ENCODE assay signal across 20 mouse cellular contexts in the genomic region with DNA sequence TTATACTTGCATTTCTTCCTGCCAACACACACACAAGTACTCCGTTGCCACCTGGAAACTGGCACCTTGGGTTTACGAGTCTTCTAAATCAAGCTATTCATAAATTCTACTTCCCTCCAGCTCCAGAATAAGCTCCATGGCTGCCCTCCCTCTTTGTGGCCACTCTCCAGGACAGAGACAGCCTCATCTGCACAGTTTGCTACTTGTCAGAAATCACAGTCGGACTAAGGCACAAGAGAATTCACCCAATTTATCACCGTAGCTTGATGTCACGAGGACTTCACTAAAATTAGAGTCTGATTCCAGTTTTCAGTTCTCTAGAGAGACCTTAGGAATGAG. TPM values are rescaled to one million over a fixed set of nuclear protein-coding genes. Genes with fewer than 3 reads are reported as not detected.
A peak's percentile ranks its signal among the peaks of the same experiment; 100 is the strongest.
DNase-seq lines count a peak whose midpoint lies in the region; ATAC-seq and TF ChIP-seq lines count a peak whose summit lies in the region.
"Had no signal": no experiment of that assay in that cellular context is flagged by ENCODE, and none has a peak within 500 bp of the region (broad histone marks: within the 10 kb centered on the region; RNA-seq: fewer than 3 reads in every experiment).

No protein-coding gene starts in this region.

- H3K4me1 ChIP-seq in limb, embryonic 12.5 days (replicated peaks), result peaks cover 23% of the 10 kb centered on the region
- H3K4me1 ChIP-seq in limb, embryonic 10.5 days, result peaks cover 11% of the 10 kb centered on the region
- H3K4me1 ChIP-seq in embryonic facial prominence, embryonic 13.5 days, result peaks cover 14% of the 10 kb centered on the region
- peaks cover 40% of the 10 kb centered on the region for H3K4me1 ChIP-seq in limb, embryonic 13.5 days
- H3K4me1 ChIP-seq: liver, embryonic 15.5 days; midbrain, embryonic 10.5 days had no signal

- ATAC-seq in limb, embryonic 12.5 days (ENCODE audit: insufficient number of reproducible peaks, insufficient read depth, low FRiP score, low TSS enrichment, low read depth), result no peak
- no peak for ATAC-seq in embryonic facial prominence, embryonic 13.5 days (ENCODE audit: insufficient number of reproducible peaks, insufficient read depth, low FRiP score, low TSS enrichment, low read depth)
- ATAC-seq in limb, embryonic 13.5 days (ENCODE audit: low FRiP score, low read depth), result no peak; the same call in 1 of the 2 replicates
- ATAC-seq: intestine, embryonic 16.5 days had no signal

- H3K9ac ChIP-seq in limb, embryonic 12.5 days (replicated peaks), result no peak overlapping the region
- no peak overlapping the region for H3K9ac ChIP-seq in embryonic facial prominence, embryonic 13.5 days
- H3K9ac ChIP-seq in limb, embryonic 13.5 days, result no peak overlapping the region
- H3K9ac ChIP-seq: kidney, embryonic 15.5 days; liver, embryonic 15.5 days; neural tube, embryonic 12.5 days had no signal

- no peaks in the 10 kb centered on the region for H3K27me3 ChIP-seq in limb, embryonic 12.5 days
- H3K27me3 ChIP-seq in limb, embryonic 10.5 days (ENCODE audit: low read depth, poor library complexity, severe bottlenecking), result no peaks in the 10 kb centered on the region
- no peaks in the 10 kb centered on the region for H3K27me3 ChIP-seq in embryonic facial prominence, embryonic 13.5 days
- no peaks in the 10 kb centered on the region for H3K27me3 ChIP-seq in limb, embryonic 13.5 days
- H3K27me3 ChIP-seq: kidney, embryonic 15.5 days; liver, embryonic 15.5 days; neural tube, embryonic 12.5 days had no signal

- H3K9me3 ChIP-seq in limb, embryonic 12.5 days, result no peaks in the 10 kb centered on the region
- H3K9me3 ChIP-seq in limb, embryonic 10.5 days (replicated peaks), result no peaks in the 10 kb centered on the region
- H3K9me3 ChIP-seq in embryonic facial prominence, embryonic 13.5 days, result no peaks in the 10 kb centered on the region
- H3K9me3 ChIP-seq in limb, embryonic 13.5 days, result no peaks in the 10 kb centered on the region
- H3K9me3 ChIP-seq: kidney, embryonic 15.5 days; liver, embryonic 15.5 days; midbrain, embryonic 10.5 days; neural tube, embryonic 12.5 days had no signal

- no peak for TF ChIP-seq CTCF in gastrocnemius, adult 2 months (IDR thresholded peaks at IDR 0.05)

- 68% methylated on average over 5 of the region's 5 CpGs for WGBS in limb, embryonic 12.5 days
- 85% methylated on average over 5 of the region's 5 CpGs for WGBS in limb, embryonic 10.5 days
- WGBS in embryonic facial prominence, embryonic 13.5 days, result 79% methylated on average over 5 of the region's 5 CpGs
- 46% methylated on average over 5 of the region's 5 CpGs for WGBS in limb, embryonic 13.5 days

- peaks cover 7% of the 10 kb centered on the region; the same call in 1 of the 2 replicates for H3K36me3 ChIP-seq in limb, embryonic 12.5 days
- H3K36me3 ChIP-seq in limb, embryonic 10.5 days, result peaks cover 32% of the 10 kb centered on the region
- peaks cover 7% of the 10 kb centered on the region for H3K36me3 ChIP-seq in embryonic facial prominence, embryonic 13.5 days
- peaks cover 6% of the 10 kb centered on the region for H3K36me3 ChIP-seq in limb, embryonic 13.5 days
- H3K36me3 ChIP-seq: kidney, embryonic 15.5 days; liver, embryonic 15.5 days; neural tube, embryonic 12.5 days had no signal

- intact Hi-C loops in gastrocnemius, adult 2 months (cut with DNase I), result no loop called here
- intact Hi-C loops in gastrocnemius, postnatal 36 days (cut with DNase I), result no loop called here

- H3K27ac ChIP-seq in gastrocnemius, adult 2 months, result peak overlapping the region; percentile 70
- peak overlapping the region; percentile 74 for H3K27ac ChIP-seq in limb, embryonic 12.5 days
- H3K27ac ChIP-seq in limb, embryonic 10.5 days, result no peak overlapping the region
- H3K27ac ChIP-seq in embryonic facial prominence, embryonic 13.5 days, result peak overlapping the region; percentile 66
- peak overlapping the region; percentile 49 for H3K27ac ChIP-seq in limb, embryonic 13.5 days
- H3K27ac ChIP-seq: kidney, embryonic 15.5 days; liver, embryonic 15.5 days; midbrain, embryonic 10.5 days; neural tube, embryonic 12.5 days had no signal

- no peak overlapping the region for H3K4me2 ChIP-seq in limb, embryonic 12.5 days
- no peak overlapping the region for H3K4me2 ChIP-seq in embryonic facial prominence, embryonic 13.5 days
- H3K4me2 ChIP-seq in limb, embryonic 13.5 days (replicated peaks), result peak overlapping the region; percentile 26; the same call in 1 of the 2 replicates
- H3K4me2 ChIP-seq: kidney, embryonic 15.5 days; liver, embryonic 15.5 days; neural tube, embryonic 12.5 days had no signal

- no peak for DNase-seq in gastrocnemius, adult 2 months
- no peak for DNase-seq in gastrocnemius, postnatal 36 days
- DNase-seq in limb, embryonic 10.5 days (ENCODE audit: low spot score), result no peak
- DNase-seq in kidney, postnatal 36 days, result no peak
- no peak for DNase-seq in kidney, postnatal 14 days
- DNase-seq: adrenal gland, postnatal 25 days; B cell, adult 2 months; cerebellum, adult 11-12 months; cerebellum, postnatal 25 days; lung, postnatal 36 days; spleen, adult 18-20 months; thymus, postnatal 25 days had no signal

- peak overlapping the region; percentile 40 for H3K4me3 ChIP-seq in gastrocnemius, adult 2 months
- no peak overlapping the region for H3K4me3 ChIP-seq in limb, embryonic 12.5 days (replicated peaks)
- no peak overlapping the region for H3K4me3 ChIP-seq in limb, embryonic 10.5 days
- no peak overlapping the region for H3K4me3 ChIP-seq in embryonic facial prominence, embryonic 13.5 days
- H3K4me3 ChIP-seq in limb, embryonic 13.5 days, result no peak overlapping the region
- H3K4me3 ChIP-seq: kidney, embryonic 15.5 days; liver, embryonic 15.5 days; midbrain, embryonic 10.5 days; neural tube, embryonic 12.5 days had no signal

RNA-seq across cellular contexts. Expression of gene Ldlrad3, which starts 9.8 kb away (rescaled TPM):
- total RNA-seq in gastrocnemius, adult 2 months (2021), result 1 to 10 TPM; 4.5 to 5.9 TPM
- total RNA-seq in gastrocnemius, postnatal 36 days (2021), result 1 to 10 TPM; 4.1 to 5.4 TPM
- 66.2 and 68.2 TPM in 2 replicates for polyA plus RNA-seq in limb, embryonic 12.5 days (2016; fragmentation: Nextera tagmentation; extraction: Ambion mirVana)
- 60.3 and 64.1 TPM in 2 replicates for polyA plus RNA-seq in limb, embryonic 10.5 days (2016; fragmentation: Nextera tagmentation; extraction: Ambion mirVana)
- 52.4 and 53.3 TPM in 2 replicates for polyA plus RNA-seq in embryonic facial prominence, embryonic 13.5 days (2015; fragmentation: Nextera tagmentation; extraction: Ambion mirVana)
- 63.6 and 71.9 TPM in 2 replicates for polyA plus RNA-seq in limb, embryonic 13.5 days (2015; fragmentation: Nextera tagmentation; extraction: Ambion mirVana)
